Mouse (Mus musculus) MEL (cell line): ENCODE data around the gene Prkcz. TPM values are rescaled to one million over a fixed set of nuclear protein-coding genes. Genes with fewer than 3 reads are reported as not detected.
A peak's percentile ranks its signal among the peaks of the same experiment; 100 is the strongest.

ENCODE experiments used
- DNase-seq: peaks from one replicate; pipeline ENCODE4 v3.0.0; 2011; ENCODE audit warnings: low read depth, low spot score
- H3K27ac ChIP-seq: 2 replicates; pipeline ENCODE4 v1.5.1; 2012; ENCODE audit warnings: low read depth, mild to moderate bottlenecking, control low read depth, low read length, moderate library complexity; ENCODE audit not compliant: control insufficient read depth
- H3K27me3 ChIP-seq, 2 experiments: fragments of 150-350 bp in 1 of 2; sonication (generic) in 1 of 2; 2 replicates each; pipeline ENCODE4 v1.6.1; 2012; ENCODE audit warnings: low read length in 2 of 2, mild to moderate bottlenecking in 2 of 2, improper control_type of control experiment in 1 of 2, moderate library complexity in 1 of 2; ENCODE audit not compliant: insufficient read depth in 2 of 2, control insufficient read depth in 1 of 2
- H3K36me3 ChIP-seq, 2 experiments: 2 replicates each; pipeline ENCODE4 v1.6.1; 2012 to 2014; ENCODE audit warnings: low read length in 2 of 2, improper control_type of control experiment in 1 of 2, inconsistent platforms in 1 of 2, mild to moderate bottlenecking in 1 of 2; ENCODE audit not compliant: insufficient read depth in 2 of 2, control insufficient read depth in 1 of 2
- H3K4me1 ChIP-seq, 2 experiments: fragments of 150-350 bp in 1 of 2; sonication (generic) in 1 of 2; 2 replicates each; pipeline ENCODE4 v1.6.1; 2012; ENCODE audit warnings: low read length in 2 of 2, improper control_type of control experiment in 1 of 2, mild to moderate bottlenecking in 1 of 2; ENCODE audit not compliant: insufficient read depth in 2 of 2, control insufficient read depth in 1 of 2
- H3K4me3 ChIP-seq, 2 experiments: fragments of 150-350 bp in 1 of 2; sonication (generic) in 1 of 2; 2 replicates each; pipeline ENCODE4 v1.5.1; 2012; ENCODE audit warnings: low read depth in 2 of 2, low read length in 2 of 2, mild to moderate bottlenecking in 2 of 2, moderate library complexity in 2 of 2, control low read depth in 1 of 2, improper control_type of control experiment in 1 of 2; ENCODE audit not compliant: control insufficient read depth in 1 of 2, insufficient read depth in 1 of 2
- H3K79me2 ChIP-seq: 2 replicates; pipeline ENCODE4 v1.6.1; 2012; ENCODE audit warnings: mild to moderate bottlenecking, low read length, moderate library complexity; ENCODE audit not compliant: control insufficient read depth, poor library complexity, insufficient read depth
- H3K9ac ChIP-seq: 2 replicates; pipeline ENCODE4 v1.6.1; 2012; ENCODE audit warnings: low read depth, mild to moderate bottlenecking, control low read depth, low read length, moderate library complexity; ENCODE audit not compliant: control insufficient read depth, poor library complexity, severe bottlenecking
- H3K9me3 ChIP-seq: fragments of 150-350 bp; sonication (generic); replicated peaks from 2 replicates; pipeline ENCODE4 v1.6.1; 2012; ENCODE audit warnings: mild to moderate bottlenecking, low read length, improper control_type of control experiment, moderate library complexity; ENCODE audit not compliant: insufficient read depth
- CHD1 ChIP-seq: IDR thresholded peaks from 2 replicates; pipeline ENCODE4 v1.6.1; 2012; ENCODE audit warnings: low read depth, mild to moderate bottlenecking, inconsistent platforms, low read length, improper control_type of control experiment
- CHD2 ChIP-seq: IDR thresholded peaks from 2 replicates; pipeline ENCODE4 v1.6.1; 2011; ENCODE audit warnings: low read length, improper control_type of control experiment
- E2F4 ChIP-seq: IDR thresholded peaks from 2 replicates; pipeline ENCODE4 v1.6.1; 2011; ENCODE audit warnings: low read depth, low read length, improper control_type of control experiment, borderline replicate concordance
- EP300 ChIP-seq, 2 experiments: IDR thresholded peaks; 2 replicates each; pipeline ENCODE4 v1.6.1; 2011; ENCODE audit warnings: improper control_type of control experiment in 2 of 2, low read length in 2 of 2, low read depth in 1 of 2, mild to moderate bottlenecking in 1 of 2
- GABPA ChIP-seq: IDR thresholded peaks from 2 replicates; pipeline ENCODE4 v1.6.1; 2012; ENCODE audit warnings: low read depth, mild to moderate bottlenecking, inconsistent platforms, low read length, improper control_type of control experiment, moderate library complexity
- GATA1 ChIP-seq: IDR thresholded peaks from 2 replicates; pipeline ENCODE4 v1.6.1; 2011; ENCODE audit warnings: low read depth, low read length, improper control_type of control experiment
- JUND ChIP-seq: IDR thresholded peaks from 2 replicates; pipeline ENCODE4 v1.6.1; 2011; ENCODE audit warnings: low read depth, mild to moderate bottlenecking, improper control_type of control experiment, low read length
- MAFK ChIP-seq: IDR thresholded peaks from 2 replicates; pipeline ENCODE4 v1.6.1; 2011; ENCODE audit warnings: low read depth, mild to moderate bottlenecking, low read length, improper control_type of control experiment, borderline replicate concordance
- MAX ChIP-seq: IDR thresholded peaks from 2 replicates; pipeline ENCODE4 v1.6.1; 2011; ENCODE audit warnings: low read length, improper control_type of control experiment
- MXI1 ChIP-seq: IDR thresholded peaks from 2 replicates; pipeline ENCODE4 v1.6.1; 2011; ENCODE audit warnings: mild to moderate bottlenecking, low read depth, low read length, improper control_type of control experiment
- MYB ChIP-seq: IDR thresholded peaks from 2 replicates; pipeline ENCODE4 v1.6.1; 2011; ENCODE audit warnings: mild to moderate bottlenecking, low read depth, low read length, improper control_type of control experiment
- MYC ChIP-seq: IDR thresholded peaks from 2 replicates; pipeline ENCODE4 v1.6.1; 2011; ENCODE audit warnings: low read depth, mild to moderate bottlenecking, low read length, improper control_type of control experiment, moderate library complexity
- NELFE ChIP-seq: IDR thresholded peaks from 2 replicates; pipeline ENCODE4 v1.6.1; 2011; ENCODE audit warnings: low read depth, low read length, improper control_type of control experiment
- NRF1 ChIP-seq: IDR thresholded peaks from 2 replicates; pipeline ENCODE4 v1.6.1; 2014; ENCODE audit warnings: low read depth, mild to moderate bottlenecking, inconsistent platforms, low read length, improper control_type of control experiment, moderate library complexity; ENCODE audit not compliant: poor library complexity, insufficient read depth, severe bottlenecking
- POLR2A ChIP-seq, 2 experiments: IDR thresholded peaks; 2 replicates each; pipeline ENCODE4 v1.6.1; 2011 to 2012; ENCODE audit warnings: low read length in 2 of 2, mild to moderate bottlenecking in 2 of 2, control low read depth in 1 of 2, improper control_type of control experiment in 1 of 2, low read depth in 1 of 2, moderate library complexity in 1 of 2; ENCODE audit not compliant: control insufficient read depth in 1 of 2, insufficient read depth in 1 of 2, poor library complexity in 1 of 2
- POLR2AphosphoS2 ChIP-seq: IDR thresholded peaks from 2 replicates; pipeline ENCODE4 v1.6.1; 2011; ENCODE audit warnings: low read length, improper control_type of control experiment
- POLR2AphosphoS5 ChIP-seq: IDR thresholded peaks from 2 replicates; pipeline ENCODE4 v1.6.1; 2012; ENCODE audit warnings: low read depth, borderline replicate concordance, mild to moderate bottlenecking, inconsistent platforms, low read length, moderate library complexity, mixed read lengths
- RAD21 ChIP-seq: IDR thresholded peaks from 2 replicates; pipeline ENCODE4 v1.6.1; 2011; ENCODE audit warnings: mild to moderate bottlenecking, low read depth, low read length, improper control_type of control experiment
- RCOR1 ChIP-seq: IDR thresholded peaks from 2 replicates; pipeline ENCODE4 v1.6.1; 2012; ENCODE audit warnings: low read depth, mild to moderate bottlenecking, inconsistent platforms, low read length, improper control_type of control experiment
- SIN3A ChIP-seq: IDR thresholded peaks from 2 replicates; pipeline ENCODE4 v1.6.1; 2012; ENCODE audit warnings: low read length, improper control_type of control experiment, inconsistent platforms
- TAL1 ChIP-seq: IDR thresholded peaks from 2 replicates; pipeline ENCODE4 v1.6.1; 2012; ENCODE audit warnings: mild to moderate bottlenecking, inconsistent platforms, low read length, moderate library complexity, mixed read lengths
- TBP ChIP-seq: IDR thresholded peaks from 2 replicates; pipeline ENCODE4 v1.8.0; 2011; ENCODE audit warnings: low read depth, low read length, improper control_type of control experiment
- TCF12 ChIP-seq: IDR thresholded peaks from 2 replicates; pipeline ENCODE4 v1.6.1; 2014; ENCODE audit warnings: low read depth, mild to moderate bottlenecking, inconsistent platforms, low read length, improper control_type of control experiment, moderate library complexity
- UBTF ChIP-seq: IDR thresholded peaks from 2 replicates; pipeline ENCODE4 v1.6.1; 2012; ENCODE audit warnings: low read depth, mild to moderate bottlenecking, inconsistent platforms, low read length, improper control_type of control experiment, moderate library complexity, borderline replicate concordance; ENCODE audit not compliant: insufficient read depth
- ZC3H11A ChIP-seq: IDR thresholded peaks from 2 replicates; pipeline ENCODE4 v1.6.1; 2012; ENCODE audit warnings: low read depth, mild to moderate bottlenecking, inconsistent platforms, low read length, improper control_type of control experiment
- ZKSCAN1 ChIP-seq: IDR thresholded peaks from 2 replicates; pipeline ENCODE4 v1.6.1; 2012; ENCODE audit warnings: low read depth, mild to moderate bottlenecking, inconsistent platforms, low read length, improper control_type of control experiment, moderate library complexity
- ZNF384 ChIP-seq: IDR thresholded peaks from 2 replicates; pipeline ENCODE4 v1.6.1; 2012; ENCODE audit warnings: low read depth, mild to moderate bottlenecking, inconsistent platforms, low read length, improper control_type of control experiment
- polyA plus RNA-seq, 2 experiments: library from polyadenylated mRNA; stranded (reverse) in 1 of 2; unstranded in 1 of 2; fragments of >175 nt in 1 of 2; fragments of >200 nt in 1 of 2; gene quantifications; 2 replicates each; pipeline versions ENCODE4 v1.2.1 to v1.2.4; 2012; ENCODE audit warnings: low replicate concordance in 2 of 2, low read depth in 1 of 2; ENCODE audit not compliant: insufficient read length in 2 of 2, insufficient read depth in 1 of 2, missing spikeins in 1 of 2
- total RNA-seq: library from RNA; depleted of rRNA; stranded (reverse); fragments of 300-350 nt; gene quantifications from 2 replicates; pipeline ENCODE4 v1.2.3, GENCODE M21; 2012

Prkcz gene
- total and polyA plus RNA-seq, 3 experiments: 0.12 to 0.92 TPM; not detected in 1

- H3K27me3 ChIP-seq: 0 out of 4 replicates have a peak, but pooled peaks cover 0 to 1% of the 10 kb centered on the region in 2 experiments
- TF ChIP-seq POLR2AphosphoS5 (no peak), SIN3A (no peak), POLR2AphosphoS2 (no peak), TBP (no peak), MAFK (no peak), CHD2 (no peak), NELFE (no peak)
- no peak for DNase-seq
Measured at GRCm38 (mm10) chr4:155354035-155354434, 7.1 kb downstream of the Prkcz start.

GRCm38 (mm10) chr4:155352581-155352980, 8.6 kb downstream of the Prkcz start:
- Histone ChIP-seq H3K36me3 (no peaks in the 10 kb centered on the region), H3K4me1 (no peaks in the 10 kb centered on the region), H3K79me2 (no peaks in the 10 kb centered on the region), H3K27ac (no peak overlapping the region), H3K9ac (no peak overlapping the region), H3K9me3 (no peaks in the 10 kb centered on the region), H3K4me3 (no peak overlapping the region), H3K27me3 (peaks cover 0 to 6% of the 10 kb centered on the region in 2 experiments; a peak in 1 of 4 replicates)
- TF ChIP-seq EP300 (IDR thresholded peaks at IDR 0.05; ENCODE audit: low read depth in 1 of 2, low read length in 2 of 2) (no peak), ZC3H11A (no peak), CHD2 (no peak), ZKSCAN1 (no peak), E2F4 (no peak), JUND (no peak)
- no peak for DNase-seq

More at GRCm38 (mm10) chr4:155354035-155354434, 7.1 kb downstream of the Prkcz start:
- Histone ChIP-seq H3K4me1 (no peaks in the 10 kb centered on the region), H3K36me3 (no peaks in the 10 kb centered on the region), H3K79me2 (no peaks in the 10 kb centered on the region), H3K27ac (no peak overlapping the region), H3K4me3 (no peak overlapping the region), H3K9ac (no peak overlapping the region), H3K9me3 (no peaks in the 10 kb centered on the region)

DNA sequence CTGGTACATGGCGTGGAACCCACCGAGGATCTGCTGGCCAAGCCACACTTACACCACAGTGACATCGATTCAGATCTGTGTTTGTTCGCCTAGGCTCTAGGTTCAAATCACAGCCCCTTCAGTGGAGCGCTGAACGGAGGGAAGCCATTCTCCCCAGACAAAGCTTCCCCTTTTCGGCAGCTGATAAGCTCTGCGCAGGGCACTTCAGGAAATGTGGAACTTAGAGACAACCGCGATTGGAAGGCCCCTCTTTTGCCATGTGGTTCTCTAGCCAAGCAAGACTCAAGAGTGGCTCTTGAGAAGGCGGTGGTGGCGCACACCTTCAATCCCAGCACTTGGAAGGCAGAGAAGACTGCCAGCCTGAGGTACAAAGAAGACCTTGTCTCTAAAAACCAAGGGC, 14.8 kb downstream of the Prkcz start:
- no peaks in the 10 kb centered on the region for H3K4me1 ChIP-seq
- no peaks in the 10 kb centered on the region for H3K36me3 ChIP-seq
- H3K79me2 ChIP-seq: no peaks in the 10 kb centered on the region
- no peaks in the 10 kb centered on the region for H3K9me3 ChIP-seq
- DNase-seq: peak; percentile 81
- peaks cover 0 to 11% of the 10 kb centered on the region in 2 experiments; a peak in 3 of 4 replicates for H3K27me3 ChIP-seq
- no peak overlapping the region for H3K4me3 ChIP-seq
- no peak overlapping the region for H3K9ac ChIP-seq
- H3K27ac ChIP-seq: no peak overlapping the region
- TF ChIP-seq TAL1: peak; percentile 44; the same call in 1 of the 2 replicates
- TF ChIP-seq UBTF: peak; percentile 95; the same call in 1 of the 2 replicates
- TF ChIP-seq EP300 (IDR thresholded peaks at IDR 0.05; ENCODE audit: low read depth in 1 of 2, low read length in 2 of 2): peak; percentile 68 to 70
- no peak for TF ChIP-seq POLR2A (IDR thresholded peaks at IDR 0.05; ENCODE audit: control insufficient read depth in 1 of 2, insufficient read depth in 1 of 2, low read depth in 1 of 2, low read length in 2 of 2, poor library complexity in 1 of 2)
- peak; percentile 77 for TF ChIP-seq TCF12
- no peak for TF ChIP-seq MYB
- peak; percentile 44; the same call in 1 of the 2 replicates for TF ChIP-seq SIN3A
- TF ChIP-seq GATA1: peak; percentile 87
- no peak for TF ChIP-seq RAD21
- TF ChIP-seq NRF1: peak; percentile 53; the same call in 1 of the 2 replicates
- no peak for TF ChIP-seq E2F4
- no peak for TF ChIP-seq GABPA
- TF ChIP-seq MXI1: peak; percentile 52; the same call in 1 of the 2 replicates
- TF ChIP-seq ZNF384: no peak
- no peak for TF ChIP-seq CHD1
- no peak for TF ChIP-seq POLR2AphosphoS2
- peak; percentile 77 for TF ChIP-seq MAX
- TF ChIP-seq MYC: peak; percentile 88
- peak; percentile 99 for TF ChIP-seq RCOR1
- TF ChIP-seq, all 39 proteins: peak for 11
